ENCODE assay signal across 35 mouse cellular contexts in the genomic region with DNA sequence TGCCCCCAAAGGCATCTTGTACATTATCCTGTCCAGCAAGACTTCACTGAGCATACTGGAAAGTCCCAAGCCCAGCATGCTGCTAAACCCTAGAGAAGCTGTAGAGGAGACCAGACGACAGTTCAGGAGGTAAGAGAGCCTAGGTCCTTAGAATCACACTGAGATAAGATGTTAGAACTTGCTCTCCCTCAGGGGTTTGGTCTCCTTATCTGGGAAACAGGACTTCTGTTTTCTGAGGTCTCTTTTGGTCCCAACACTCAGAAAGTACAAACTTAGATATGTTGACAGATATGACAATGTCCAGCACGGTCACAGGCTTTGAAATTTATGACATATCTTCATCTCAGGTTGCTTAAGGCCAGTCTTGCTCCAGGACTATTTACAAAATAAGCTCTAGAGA. TPM values are rescaled to one million over a fixed set of nuclear protein-coding genes. Genes with fewer than 3 reads are reported as not detected.
"Had no signal": no experiment of that assay in that cellular context is flagged by ENCODE, and none has a peak within 500 bp of the region (broad histone marks: within the 10 kb centered on the region; RNA-seq: fewer than 3 reads in every experiment).

No protein-coding gene starts in this region.

- H3K9ac ChIP-seq: limb, embryonic 12.5 days; limb, embryonic 13.5 days; limb, embryonic 15.5 days; liver, embryonic 12.5 days; liver, embryonic 13.5 days; liver, embryonic 14.5 days; liver, embryonic 15.5 days; liver, postnatal 0 days; lung, embryonic 14.5 days; lung, embryonic 15.5 days; midbrain, embryonic 12.5 days; midbrain, embryonic 13.5 days; midbrain, embryonic 15.5 days; neural tube, embryonic 12.5 days had no signal

- DNase-seq: left cerebral cortex, postnatal 4 days; liver; liver, embryonic 13.5 days; liver, postnatal 0 days; lung, adult 18-20 months; lung, adult 2 months; lung, embryonic 14.5 days; lung, postnatal 10 days; lung, postnatal 14 days; lung, postnatal 36 days; lung, postnatal 4 days; midbrain, embryonic 14.5 days had no signal

- H3K4me3 ChIP-seq: limb, embryonic 10.5 days; limb, embryonic 12.5 days; limb, embryonic 13.5 days; limb, embryonic 15.5 days; liver, embryonic 12.5 days; liver, embryonic 13.5 days; liver, embryonic 15.5 days; lung, embryonic 15.5 days; megakaryocyte, embryonic 14.5 days; midbrain, embryonic 10.5 days; midbrain, embryonic 12.5 days; midbrain, embryonic 13.5 days; midbrain, embryonic 15.5 days; myocyte; neural tube, embryonic 12.5 days had no signal

- H3K36me3 ChIP-seq: limb, embryonic 10.5 days; limb, embryonic 12.5 days; limb, embryonic 13.5 days; limb, embryonic 15.5 days; liver, embryonic 12.5 days; liver, embryonic 13.5 days; liver, embryonic 15.5 days; lung, embryonic 15.5 days; midbrain, embryonic 10.5 days; midbrain, embryonic 12.5 days; midbrain, embryonic 13.5 days; midbrain, embryonic 15.5 days; neural tube, embryonic 12.5 days had no signal

- H3K9me3 ChIP-seq: limb, embryonic 10.5 days; limb, embryonic 12.5 days; limb, embryonic 13.5 days; limb, embryonic 15.5 days; liver, embryonic 12.5 days; liver, embryonic 13.5 days; liver, embryonic 15.5 days; lung, embryonic 15.5 days; megakaryocyte, embryonic 14.5 days; midbrain, embryonic 10.5 days; midbrain, embryonic 12.5 days; midbrain, embryonic 13.5 days; midbrain, embryonic 15.5 days; neural tube, embryonic 12.5 days had no signal

- H3K27ac ChIP-seq: limb, embryonic 10.5 days; limb, embryonic 12.5 days; limb, embryonic 13.5 days; limb, embryonic 15.5 days; liver, embryonic 12.5 days; liver, embryonic 13.5 days; liver, embryonic 14.5 days; liver, embryonic 15.5 days; lung, embryonic 15.5 days; macrophage; midbrain, embryonic 10.5 days; midbrain, embryonic 12.5 days; midbrain, embryonic 13.5 days; midbrain, embryonic 15.5 days; neural tube, embryonic 12.5 days had no signal

- H3K27me3 ChIP-seq: limb, embryonic 12.5 days; limb, embryonic 13.5 days; limb, embryonic 15.5 days; liver, embryonic 13.5 days; lung, embryonic 15.5 days; midbrain, embryonic 12.5 days; midbrain, embryonic 13.5 days; midbrain, embryonic 15.5 days; neural tube, embryonic 12.5 days had no signal

- H3K4me1 ChIP-seq: limb, embryonic 12.5 days; limb, embryonic 13.5 days; limb, embryonic 15.5 days; lung, embryonic 15.5 days; neural tube, embryonic 12.5 days had no signal

- ATAC-seq: liver, embryonic 12.5 days; liver, postnatal 0 days; lung, postnatal 0 days; midbrain, embryonic 13.5 days; midbrain, embryonic 15.5 days; midbrain, embryonic 16.5 days had no signal

- H3K4me2 ChIP-seq: limb, embryonic 12.5 days; limb, embryonic 13.5 days; limb, embryonic 15.5 days; liver, embryonic 11.5 days; liver, embryonic 12.5 days; liver, embryonic 13.5 days; liver, embryonic 15.5 days; lung, embryonic 14.5 days; lung, embryonic 15.5 days; midbrain, embryonic 11.5 days; midbrain, embryonic 12.5 days; midbrain, embryonic 13.5 days; midbrain, embryonic 15.5 days; neural tube, embryonic 12.5 days had no signal

RNA-seq across cellular contexts. Expression of a gene that starts 12.7 kb away (rescaled TPM):
- total RNA-seq: liver, adult 2 months; monocyte, adult 5-6 weeks had no signal

RNA-seq across cellular contexts. Expression of a gene that starts 32.5 kb away (rescaled TPM):
- total RNA-seq: monocyte, adult 5-6 weeks had no signal
- polyA plus RNA-seq: liver, postnatal 0 days; lung, postnatal 0 days; macrophage; midbrain, embryonic 12.5 days; midbrain, embryonic 13.5 days; neural tube, embryonic 11.5 days; neural tube, embryonic 12.5 days had no signal
